Mouse (Mus musculus) stomach, embryonic 15.5 days (tissue): Measurements from ENCODE around the gene Agap1. TPM values are rescaled to one million over a fixed set of nuclear protein-coding genes. Genes with fewer than 3 reads are reported as not detected.

Experiments
- ATAC-seq: fragments of 200-750 bp; cut with Nextera tagmentation; 2 replicates; pipeline ENCODE4 v1.8.0; 2017; ENCODE audit warnings: low read depth, moderate number of reproducible peaks, moderate TSS enrichment; ENCODE audit not compliant: insufficient read depth, low FRiP score
- H3K27ac ChIP-seq: fragments of 300-500 bp; sonication (generic); 2 replicates; pipeline ENCODE4 v1.5.1; 2015; ENCODE audit warnings: mild to moderate bottlenecking, inconsistent platforms
- H3K27me3 ChIP-seq: fragments of 300-500 bp; sonication (generic); replicated peaks from 2 replicates; pipeline ENCODE4 v1.6.1; 2015; ENCODE audit warnings: inconsistent platforms
- H3K36me3 ChIP-seq: fragments of 300-500 bp; sonication (generic); 2 replicates; pipeline ENCODE4 v1.6.1; 2015; ENCODE audit warnings: inconsistent platforms
- H3K4me1 ChIP-seq: fragments of 300-500 bp; sonication (generic); 2 replicates; pipeline ENCODE4 v1.6.1; 2015; ENCODE audit warnings: inconsistent platforms
- H3K4me2 ChIP-seq: fragments of 300-500 bp; sonication (generic); 2 replicates; pipeline ENCODE4 v1.6.1; 2015; ENCODE audit warnings: mild to moderate bottlenecking, inconsistent platforms
- H3K4me3 ChIP-seq: fragments of 300-500 bp; sonication (generic); replicated peaks from 2 replicates; pipeline ENCODE4 v1.5.1; 2015; ENCODE audit warnings: inconsistent platforms
- H3K9ac ChIP-seq: fragments of 300-500 bp; sonication (generic); 2 replicates; pipeline ENCODE4 v1.6.1; 2015; ENCODE audit warnings: inconsistent platforms
- H3K9me3 ChIP-seq: fragments of 300-500 bp; sonication (generic); 2 replicates; pipeline ENCODE4 v1.6.1; 2016; ENCODE audit warnings: inconsistent platforms
- WGBS: fragments of 180-500 bp; shearing (Covaris S2); methylation state at CpG from one replicate; pipeline ENCODE4 v1.1.7; 2015; 5-methylcytosine and 5-hydroxymethylcytosine counted together
- polyA plus RNA-seq: library from polyadenylated mRNA; unstranded; fragments of >200 nt; fragmentation: Nextera tagmentation; extraction: Ambion mirVana; gene quantifications from 2 replicates; pipeline ENCODE4 v1.2.1, GENCODE M21; 2015

Agap1 gene
- polyA plus RNA-seq, 1 experiment from 2014 or later, result 9.3 TPM

- H3K4me3 ChIP-seq, result no peak overlapping the region
- no peak overlapping the region for H3K9ac ChIP-seq
- no peaks in the 10 kb centered on the region for H3K36me3 ChIP-seq
- no peaks in the 10 kb centered on the region for H3K9me3 ChIP-seq
- no peak overlapping the region for H3K27ac ChIP-seq
- 57% methylated on average over 18 of the region's 18 CpGs for WGBS
- ATAC-seq, result no peak
- peaks cover 17% of the 10 kb centered on the region for H3K4me1 ChIP-seq
- no peaks in the 10 kb centered on the region for H3K27me3 ChIP-seq
- H3K4me2 ChIP-seq, result no peak overlapping the region
Observed at GRCm38 (mm10) chr1:89538163-89538946, 83.7 kb downstream of the Agap1 start.

GRCm38 (mm10) chr1:89539127-89539526 is 84.5 kb downstream of the Agap1 start:
- Histone ChIP-seq H3K4me2 (no peak overlapping the region), H3K27ac (no peak overlapping the region), H3K9ac (no peak overlapping the region), H3K36me3 (no peaks in the 10 kb centered on the region), H3K4me3 (no peak overlapping the region), H3K4me1 (peaks cover 14% of the 10 kb centered on the region), H3K27me3 (no peaks in the 10 kb centered on the region), H3K9me3 (no peaks in the 10 kb centered on the region)
- WGBS, result 67% methylated on average over 13 of the region's 13 CpGs
- no peak for ATAC-seq

GRCm38 (mm10) chr1:89541151-89541550 is 86.5 kb downstream of the Agap1 start:
- Histone ChIP-seq H3K4me1 (0 out of 2 replicates have a peak, but pooled peaks cover 4% of the 10 kb centered on the region), H3K36me3 (no peaks in the 10 kb centered on the region), H3K9ac (no peak overlapping the region), H3K27ac (no peak overlapping the region), H3K9me3 (no peaks in the 10 kb centered on the region), H3K27me3 (no peaks in the 10 kb centered on the region), H3K4me3 (no peak overlapping the region), H3K4me2 (no peak overlapping the region)
- ATAC-seq, result no peak
- 60% methylated on average over 13 of the region's 13 CpGs for WGBS

GRCm38 (mm10) chr1:89542464-89542863 is 87.9 kb downstream of the Agap1 start:
- ATAC-seq, result no peak
- no peaks in the 10 kb centered on the region for H3K9me3 ChIP-seq
- H3K36me3 ChIP-seq, result no peaks in the 10 kb centered on the region
- H3K4me1 ChIP-seq, result 0 out of 2 replicates have a peak, but pooled peaks cover 4% of the 10 kb centered on the region
- no peak overlapping the region for H3K27ac ChIP-seq
- H3K4me3 ChIP-seq, result no peak overlapping the region
- WGBS, result 60% methylated on average over 6 of the region's 6 CpGs
- no peak overlapping the region for H3K9ac ChIP-seq
- no peak overlapping the region for H3K4me2 ChIP-seq
- H3K27me3 ChIP-seq, result no peaks in the 10 kb centered on the region

GRCm38 (mm10) chr1:89543312-89543711 is 88.7 kb downstream of the Agap1 start:
- 0 out of 2 replicates have a peak, but pooled peaks cover 4% of the 10 kb centered on the region for H3K4me1 ChIP-seq
- H3K36me3 ChIP-seq, result no peaks in the 10 kb centered on the region
- no peaks in the 10 kb centered on the region for H3K9me3 ChIP-seq
- no peak overlapping the region for H3K27ac ChIP-seq
- H3K27me3 ChIP-seq, result no peaks in the 10 kb centered on the region
- no peak for ATAC-seq
- 69% methylated on average over 6 of the region's 6 CpGs for WGBS
- H3K4me3 ChIP-seq, result no peak overlapping the region
- no peak overlapping the region for H3K9ac ChIP-seq
- no peak overlapping the region for H3K4me2 ChIP-seq

GRCm38 (mm10) chr1:89544094-89544493 is 89.5 kb downstream of the Agap1 start:
- Histone ChIP-seq H3K9me3 (no peaks in the 10 kb centered on the region), H3K27ac (no peak overlapping the region), H3K36me3 (no peaks in the 10 kb centered on the region), H3K4me1 (0 out of 2 replicates have a peak, but pooled peaks cover 4% of the 10 kb centered on the region), H3K4me3 (no peak overlapping the region), H3K27me3 (no peaks in the 10 kb centered on the region), H3K4me2 (no peak overlapping the region), H3K9ac (no peak overlapping the region)
- ATAC-seq, result no peak
- WGBS, result 79% methylated on average over 4 of the region's 4 CpGs

- H3K27ac ChIP-seq, result no peak overlapping the region
- whole genome bisulfite sequencing, result 76% methylated on average over 4 of the region's 4 CpGs
- no peak overlapping the region for H3K9ac ChIP-seq
- no peaks in the 10 kb centered on the region for H3K27me3 ChIP-seq
- no peaks in the 10 kb centered on the region for H3K36me3 ChIP-seq
- no peak overlapping the region for H3K4me3 ChIP-seq
- peaks cover 4% of the 10 kb centered on the region; the same call in 1 of the 2 replicates for H3K4me1 ChIP-seq
- H3K9me3 ChIP-seq, result no peaks in the 10 kb centered on the region
- no peak for ATAC-seq
- no peak overlapping the region for H3K4me2 ChIP-seq
Observed at GRCm38 (mm10) chr1:89545099-89545498, 90.5 kb downstream of the Agap1 start.

GRCm38 (mm10) chr1:89547525-89548504 is 93.2 kb downstream of the Agap1 start:
- WGBS, result 59% methylated on average over 18 of the region's 18 CpGs
- Histone ChIP-seq H3K27me3 (no peaks in the 10 kb centered on the region), H3K36me3 (no peaks in the 10 kb centered on the region), H3K4me2 (no peak overlapping the region), H3K4me3 (no peak overlapping the region), H3K27ac (no peak overlapping the region), H3K9ac (no peak overlapping the region), H3K9me3 (no peaks in the 10 kb centered on the region), H3K4me1 (no peaks in the 10 kb centered on the region; the same call in 1 of the 2 replicates)
- no peak for ATAC-seq

GRCm38 (mm10) chr1:89550061-89550869 is 95.7 kb downstream of the Agap1 start:
- no peaks in the 10 kb centered on the region for H3K36me3 ChIP-seq
- WGBS, result 48% methylated on average over 25 of the region's 25 CpGs

GRCm38 (mm10) chr1:89552470-89552869 is 97.9 kb downstream of the Agap1 start:
- no peak overlapping the region for H3K27ac ChIP-seq
- no peaks in the 10 kb centered on the region for H3K27me3 ChIP-seq
- no peak for ATAC-seq
- H3K4me3 ChIP-seq, result no peak overlapping the region
- H3K4me2 ChIP-seq, result no peak overlapping the region
- WGBS, result 60% methylated on average over 1 of the region's 1 CpGs
- H3K9me3 ChIP-seq, result no peaks in the 10 kb centered on the region
- no peaks in the 10 kb centered on the region for H3K36me3 ChIP-seq
- no peak overlapping the region for H3K9ac ChIP-seq
- H3K4me1 ChIP-seq, result no peaks in the 10 kb centered on the region; the same call in 1 of the 2 replicates

More at GRCm38 (mm10) chr1:89550061-89550869, 95.7 kb downstream of the Agap1 start:
- no peak for ATAC-seq
- Histone ChIP-seq H3K9me3 (no peaks in the 10 kb centered on the region), H3K27me3 (no peaks in the 10 kb centered on the region), H3K4me1 (no peaks in the 10 kb centered on the region; the same call in 1 of the 2 replicates), H3K4me2 (no peak overlapping the region), H3K27ac (no peak overlapping the region), H3K9ac (no peak overlapping the region), H3K4me3 (no peak overlapping the region)

- Histone ChIP-seq H3K27me3 (no peaks in the 10 kb centered on the region), H3K4me1 (no peaks in the 10 kb centered on the region; the same call in 1 of the 2 replicates), H3K9ac (no peak overlapping the region), H3K27ac (no peak overlapping the region), H3K4me3 (no peak overlapping the region), H3K36me3 (no peaks in the 10 kb centered on the region), H3K9me3 (no peaks in the 10 kb centered on the region), H3K4me2 (no peak overlapping the region)
- no peak for ATAC-seq
- 92% methylated on average over 3 of the region's 3 CpGs for WGBS
Observed at GRCm38 (mm10) chr1:89553791-89554190, 99.2 kb downstream of the Agap1 start.
